Mouse (Mus musculus) embryo, embryonic 10 days (tissue): Measurements from ENCODE around the gene Fam25c.
A peak's percentile ranks its signal among the peaks of the same experiment; 100 is the strongest.
"Not testable (repeated sequence)": the region's sequence is repeated elsewhere in the genome, so short reads cannot be mapped to it uniquely, and the experiment has no call there.

Experiments
- DNase-seq: peaks from one replicate; pipeline ENCODE4 v3.0.0-alpha.2; 2015; ENCODE audit warnings: low spot score

Fam25c gene

DNA sequence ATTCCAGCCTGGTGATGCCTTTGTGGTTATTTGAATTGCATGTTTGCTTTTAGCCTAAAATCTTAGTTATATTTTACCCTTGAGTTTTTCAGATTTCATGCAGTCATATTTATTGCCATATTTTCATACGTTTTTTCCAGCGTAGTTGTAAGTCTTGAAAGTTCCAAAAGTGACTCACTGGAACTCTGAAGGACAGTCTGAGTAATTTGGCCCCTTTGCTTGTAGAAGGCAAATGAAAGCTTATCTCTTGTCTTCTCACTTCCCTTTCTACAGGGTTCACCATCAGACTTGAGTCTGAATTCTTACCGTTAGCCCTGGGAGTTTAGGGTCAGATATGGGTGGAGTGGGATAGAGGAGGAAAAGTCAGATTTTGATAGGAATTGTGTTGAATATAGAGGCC, 28.6 kb downstream of the Fam25c start:
- no peak for DNase-seq

DNA sequence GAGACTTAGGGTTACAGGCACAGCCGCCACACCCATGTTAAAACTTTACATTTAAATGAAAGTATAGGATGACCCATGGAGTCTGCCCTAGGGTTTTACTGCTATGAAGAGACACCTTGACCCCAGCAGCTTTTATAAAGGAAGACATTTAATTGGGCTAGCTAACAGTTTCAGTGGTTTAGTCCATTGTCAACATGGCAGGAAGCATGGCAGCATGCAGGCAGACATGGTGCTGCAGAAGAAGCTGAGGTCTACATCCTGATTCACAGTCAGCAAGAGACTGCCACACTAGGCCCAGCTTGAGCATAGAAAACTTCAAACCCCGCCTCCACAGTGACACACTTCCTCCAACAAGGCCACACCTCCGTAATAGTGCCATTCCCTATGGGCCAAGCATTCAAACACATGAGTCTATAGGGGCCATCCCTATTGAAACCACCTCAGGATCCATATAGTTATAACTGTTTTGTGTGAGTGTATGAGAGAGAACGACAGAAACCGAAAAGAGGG, 31.6 kb downstream of the Fam25c start:
- no peak for DNase-seq

DNA sequence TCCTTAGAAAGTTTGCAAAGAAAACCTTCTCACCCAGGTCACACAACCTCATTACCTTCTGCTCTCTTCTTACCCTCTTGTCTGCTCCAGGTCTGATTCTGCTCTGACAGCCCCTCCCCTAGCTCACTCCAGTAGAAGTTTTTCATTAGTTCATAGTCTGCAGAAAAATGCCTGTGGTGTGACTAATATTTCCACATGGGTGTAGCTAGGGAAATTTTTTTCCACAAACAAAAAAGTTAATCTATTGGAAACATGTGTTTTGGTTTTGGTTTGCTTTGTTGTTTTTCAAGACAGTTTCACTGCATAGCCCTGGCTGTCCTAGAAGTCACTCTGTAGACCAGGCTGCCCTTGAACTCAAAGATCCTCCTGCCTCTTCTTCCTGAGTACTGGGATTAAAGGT, 37.1 kb downstream of the Fam25c start:
- DNase-seq = no peak

DNA sequence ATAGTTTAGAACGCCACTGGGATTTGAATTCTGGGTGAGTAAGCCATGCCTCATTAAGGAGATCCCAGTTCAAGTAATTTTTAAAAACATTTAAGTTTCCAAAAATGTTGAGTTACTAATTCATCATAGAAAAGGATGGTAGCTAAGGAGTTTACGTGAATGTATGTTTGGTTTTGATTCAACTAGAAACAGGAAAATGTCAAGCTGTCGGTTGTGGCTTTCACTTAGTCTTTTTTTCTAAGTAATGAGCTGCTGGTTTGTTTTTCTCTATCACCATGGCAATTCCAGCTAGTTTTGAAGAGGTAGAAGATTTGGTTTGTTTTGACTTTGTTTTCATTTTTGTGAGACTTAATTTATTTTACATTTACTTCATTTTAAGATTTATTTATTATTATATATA, 37.8 kb downstream of the Fam25c start:
- DNase-seq = no peak

DNA sequence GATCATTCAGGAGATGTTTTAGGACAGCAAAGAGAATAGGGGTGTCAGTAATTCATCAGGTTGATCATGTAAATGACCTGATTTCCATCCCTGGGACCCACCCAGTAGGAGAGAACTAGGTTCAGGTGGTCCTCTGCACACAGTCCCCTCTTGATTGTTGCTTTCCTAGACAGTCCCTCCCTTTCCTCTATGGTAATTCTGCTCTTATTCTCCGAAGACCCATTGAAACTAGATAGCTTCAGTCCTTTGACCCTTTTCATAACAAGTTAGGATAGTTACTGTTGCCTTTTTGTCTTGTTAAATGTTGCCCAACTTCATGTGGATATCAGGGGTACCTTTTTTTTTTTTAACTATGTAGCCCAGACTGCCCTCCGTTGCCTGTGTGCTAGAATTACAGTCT, 38.9 kb downstream of the Fam25c start:
- no peak for DNase-seq

DNA sequence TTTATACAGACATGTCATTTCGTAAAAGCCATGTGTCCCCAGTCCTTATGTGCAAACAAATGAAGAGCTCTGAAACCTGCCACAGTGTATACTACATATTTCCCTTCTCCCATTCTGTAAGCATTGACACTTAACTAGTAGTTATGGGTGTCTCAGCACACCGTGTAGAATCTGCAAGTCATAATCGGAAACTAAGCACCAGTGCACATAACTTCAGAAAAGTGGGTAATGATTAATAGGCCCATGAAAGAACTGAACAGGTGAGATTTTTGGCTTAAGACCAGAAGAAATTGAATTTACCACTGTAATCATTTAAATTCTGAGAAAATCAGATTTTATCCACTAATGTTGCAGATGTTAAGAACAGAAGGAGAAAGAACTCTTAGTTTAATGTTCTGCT, 40.4 kb downstream of the Fam25c start:
- no peak for DNase-seq

DNA sequence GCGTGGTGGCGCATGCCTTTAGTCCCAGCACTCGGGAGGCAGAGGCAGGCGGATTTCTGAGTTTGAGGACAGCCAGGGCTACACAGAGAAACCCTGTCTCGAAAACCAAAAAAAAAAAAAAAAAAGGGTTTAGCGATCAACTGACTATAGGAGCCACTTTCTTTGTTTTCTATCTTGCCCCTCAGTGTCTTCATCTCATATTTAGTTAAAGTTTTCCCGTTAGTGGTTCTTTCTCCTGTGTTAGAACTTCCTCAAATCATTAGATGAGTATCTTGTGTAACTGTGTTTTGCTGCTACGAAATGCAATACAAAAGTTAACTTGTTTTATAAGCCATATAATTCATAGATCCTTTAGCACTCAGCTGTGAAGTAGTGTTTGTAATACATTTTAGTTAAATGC, 40.9 kb downstream of the Fam25c start:
- not testable (repeated sequence) for DNase-seq

DNA sequence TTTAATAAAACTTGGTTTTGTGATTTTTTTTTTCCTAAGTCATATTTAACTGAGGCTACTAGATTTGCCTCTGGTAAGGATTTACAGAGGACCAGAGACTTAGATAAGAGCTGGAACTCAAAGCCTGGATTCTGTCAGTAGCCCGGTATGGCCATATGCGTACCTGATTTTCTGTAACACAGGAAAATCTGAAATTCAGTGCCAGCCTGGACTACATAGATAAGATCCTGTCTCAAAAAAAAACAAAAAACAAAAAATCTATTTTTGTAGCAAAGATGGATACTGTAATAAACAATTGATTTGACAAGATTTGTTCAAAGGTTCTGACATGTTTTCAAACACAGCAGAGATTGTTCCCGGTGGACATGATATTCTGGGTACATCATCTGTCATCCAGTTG, 41.6 kb downstream of the Fam25c start:
- no peak for DNase-seq

DNA sequence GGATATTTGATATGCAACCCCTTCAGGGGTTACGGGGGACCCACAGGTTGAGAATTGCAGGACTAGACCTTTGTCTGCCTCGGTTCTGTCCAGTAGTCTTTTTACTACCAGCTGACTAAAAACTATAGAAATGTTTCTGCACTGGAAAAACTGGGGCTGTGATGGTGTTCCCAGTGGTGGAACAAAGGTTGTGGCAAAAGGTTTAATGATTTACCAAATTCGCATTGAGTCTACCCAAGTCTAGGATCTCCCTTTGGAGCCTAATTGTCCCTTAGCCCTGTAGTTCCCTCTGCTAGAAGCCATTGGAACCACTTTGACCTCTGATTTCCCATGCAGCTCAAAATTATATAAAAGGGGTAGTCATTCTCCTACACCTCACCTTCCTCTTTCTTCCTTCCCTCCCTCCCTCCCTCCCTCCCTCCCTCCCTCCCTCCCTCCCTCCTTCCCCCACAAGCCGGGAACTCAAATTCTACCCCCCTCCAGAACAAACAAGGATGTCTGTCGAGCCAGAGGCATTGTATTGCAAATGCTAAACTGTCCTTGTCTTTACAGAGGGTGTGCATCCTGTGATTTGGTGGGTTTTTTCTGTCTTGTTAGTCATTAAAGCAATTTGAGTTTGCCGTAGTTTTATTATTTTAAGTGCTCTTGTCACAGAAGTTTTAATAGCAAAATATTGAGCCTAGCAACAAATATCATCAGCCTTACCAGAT, 42.7 kb downstream of the Fam25c start:
- no peak for DNase-seq

DNA sequence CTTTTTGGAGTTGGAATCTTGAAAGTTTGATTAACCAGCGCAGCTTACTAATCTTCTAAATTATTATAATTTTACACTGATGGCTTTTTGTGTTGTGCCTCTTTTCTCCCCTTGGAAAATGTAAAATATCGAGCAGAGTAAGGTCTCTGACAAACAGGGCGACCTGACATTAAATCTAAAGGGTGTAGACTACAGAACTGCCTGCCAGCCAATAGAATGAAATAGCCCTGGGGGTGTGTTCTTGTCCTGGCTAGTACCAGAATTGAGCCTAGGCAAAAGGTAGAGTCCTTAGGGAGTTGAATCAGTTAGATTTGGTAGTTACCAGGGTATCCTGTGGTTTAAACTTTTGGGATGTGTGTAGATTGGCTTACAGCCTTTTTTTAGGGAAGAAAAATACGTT, 43.5 kb downstream of the Fam25c start:
- peak; percentile 28 for DNase-seq

DNA sequence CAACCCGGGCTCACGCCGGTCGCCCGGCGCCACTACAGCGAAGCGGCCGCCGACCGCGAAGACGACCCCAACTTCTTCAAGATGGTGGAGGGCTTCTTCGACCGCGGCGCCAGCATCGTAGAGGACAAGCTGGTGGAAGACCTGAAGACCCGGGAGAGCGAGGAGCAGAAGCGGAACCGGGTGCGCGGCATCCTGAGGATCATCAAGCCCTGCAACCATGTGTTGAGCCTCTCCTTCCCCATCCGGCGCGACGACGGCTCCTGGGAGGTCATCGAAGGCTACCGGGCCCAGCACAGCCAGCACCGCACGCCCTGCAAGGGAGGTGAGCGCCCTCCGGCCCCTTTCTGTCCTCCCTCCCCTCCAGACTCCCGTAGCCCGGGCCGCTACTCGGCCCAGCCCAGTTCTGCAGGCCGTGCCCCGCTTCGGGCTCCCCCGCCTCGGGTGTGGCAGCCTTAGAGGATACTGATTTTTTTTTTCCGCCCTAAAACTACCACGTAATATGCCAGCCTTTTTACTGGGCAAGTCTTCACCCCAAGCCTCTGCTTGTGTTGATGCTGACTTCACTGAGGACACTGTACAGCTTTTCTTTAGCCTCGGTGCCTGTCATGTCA, 44.1 kb downstream of the Fam25c start:
- DNase-seq = peak; percentile 65

DNA sequence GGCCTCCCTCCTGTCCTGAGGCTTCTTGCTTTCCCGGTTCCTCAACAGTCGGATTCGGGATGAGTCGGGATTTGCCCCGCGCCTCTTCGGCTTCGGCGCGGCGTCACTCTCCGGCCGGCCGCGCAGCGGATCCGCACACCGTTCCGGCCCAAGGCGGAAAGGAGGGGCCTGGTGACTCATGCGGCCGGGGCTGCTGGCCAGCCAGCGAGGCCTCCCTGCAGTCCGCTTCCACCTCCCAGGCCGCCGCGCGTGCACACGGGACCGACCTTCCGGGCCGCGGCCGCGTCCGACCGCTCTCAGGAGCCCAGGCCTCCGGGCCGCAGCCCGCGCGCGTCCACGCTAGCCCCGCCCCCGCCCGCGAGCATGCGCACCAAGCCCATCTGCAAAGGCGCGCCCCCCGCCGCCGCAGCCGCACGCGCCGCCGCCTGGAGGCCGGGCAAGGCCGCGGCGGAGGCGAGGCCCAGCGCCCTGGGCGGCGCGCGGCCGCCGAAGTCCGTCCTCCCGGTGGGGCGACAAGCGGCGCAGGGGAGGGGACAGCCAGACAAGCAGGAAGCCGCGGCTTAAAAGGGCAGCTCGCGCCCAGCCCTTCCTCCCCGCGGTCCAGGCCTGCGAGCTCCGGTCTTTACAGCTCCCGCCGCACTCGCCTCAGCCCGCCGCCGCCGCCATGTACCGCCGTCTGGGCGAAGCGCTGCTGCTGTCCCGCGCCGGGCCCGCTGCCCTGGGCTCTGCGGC, 44.8 kb downstream of the Fam25c start, which contains the start of the genes Shld2 and Glud1:
Shld2 (minus strand) TSS at position 260 of the 732 bp plus-strand sequence.
Glud1 (plus strand) TSS at position 494 of the 732 bp plus-strand sequence.
- DNase-seq = peak; percentile 97

DNA sequence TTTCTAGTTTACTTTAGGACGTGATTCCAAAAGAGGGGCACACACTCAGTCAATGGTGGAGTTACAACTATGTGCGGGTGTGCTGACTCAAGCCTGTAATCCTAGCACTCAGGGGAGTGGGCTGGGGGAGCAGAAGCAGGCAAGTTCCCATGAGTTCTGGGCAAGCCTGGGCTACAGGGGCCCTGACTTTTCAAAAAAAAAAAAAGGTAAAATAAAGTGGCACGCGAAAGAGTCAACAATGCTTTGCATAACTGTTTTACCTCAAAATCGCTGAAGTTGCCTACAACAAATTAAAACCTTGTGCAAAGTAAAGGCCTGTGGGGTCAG, 45.4 kb downstream of the Fam25c start:
- DNase-seq = no peak

DNA sequence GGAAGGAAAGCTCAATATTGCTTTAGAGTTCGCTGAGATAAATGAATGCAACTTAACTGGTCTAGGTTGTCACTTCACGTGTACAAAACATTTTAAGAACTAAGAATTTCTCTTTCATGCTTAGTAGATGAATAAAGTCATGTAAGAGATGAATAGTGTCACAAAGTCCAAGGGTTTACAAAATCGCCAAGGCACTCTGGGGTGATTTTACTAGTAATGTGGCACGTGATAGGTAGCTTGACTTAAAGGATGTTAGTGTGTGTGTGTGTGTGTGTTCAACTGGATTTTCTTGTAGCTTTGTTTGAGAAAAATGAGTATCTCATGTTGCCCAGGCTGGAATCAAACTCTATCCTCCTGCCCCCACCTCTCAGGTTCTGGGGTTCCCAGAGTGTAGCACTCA, 46.0 kb downstream of the Fam25c start:
- no peak for DNase-seq

DNA sequence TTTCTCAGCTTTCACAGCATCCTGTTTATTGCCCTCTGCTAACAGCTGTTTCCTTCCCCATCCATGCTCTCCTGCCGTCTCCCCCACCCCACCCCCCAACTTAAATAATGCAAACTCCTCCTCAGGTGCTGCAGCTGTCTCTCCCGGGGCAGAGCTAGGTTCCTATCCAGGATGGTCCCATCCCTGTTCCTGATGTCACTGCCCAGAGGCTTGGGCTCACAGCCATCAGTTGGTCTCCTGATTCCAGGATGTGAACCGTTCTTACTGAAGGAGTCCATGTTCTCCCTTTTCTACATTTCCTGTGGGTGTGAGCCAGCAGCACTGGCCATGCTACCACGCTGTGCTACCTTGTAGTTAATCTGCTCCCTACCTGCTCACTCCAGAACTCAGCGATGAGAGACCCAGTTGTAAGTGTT, 52.0 kb downstream of the Fam25c start:
- no peak for DNase-seq

DNA sequence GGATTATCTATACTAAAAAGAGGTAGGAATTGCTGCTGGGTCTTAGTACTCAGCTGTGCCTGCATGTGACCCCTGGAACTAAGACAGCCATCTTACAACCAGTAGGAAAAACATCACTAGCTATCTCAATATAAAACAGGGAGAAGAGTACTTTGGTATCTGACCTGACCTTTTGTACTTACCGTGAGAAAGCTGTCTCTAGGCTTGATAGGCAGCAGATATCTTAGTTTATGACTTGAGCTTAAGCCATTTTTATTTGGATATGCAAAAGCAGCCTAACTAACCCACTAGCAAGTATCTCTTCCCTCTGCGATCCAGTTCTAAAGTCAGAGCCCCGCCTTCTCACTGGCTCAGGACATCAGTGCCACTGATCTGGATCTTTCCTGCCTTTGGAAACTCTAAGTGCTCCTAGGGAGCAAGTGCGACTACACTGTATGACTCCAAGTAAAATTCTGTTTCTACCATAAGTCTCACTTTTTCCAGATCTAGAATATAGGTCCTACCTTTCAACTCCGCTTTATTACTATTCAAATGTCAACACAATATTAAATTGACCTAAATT, 52.5 kb downstream of the Fam25c start:
- no peak for DNase-seq
